Mouse (Mus musculus) hindbrain, embryonic 16.5 days (tissue): ENCODE results near the gene Itgal. TPM values are rescaled to one million over a fixed set of nuclear protein-coding genes. Genes with fewer than 3 reads are reported as not detected.
"Not testable (repeated sequence)": the region's sequence is repeated elsewhere in the genome, so short reads cannot be mapped to it uniquely, and the experiment has no call there.

Source experiments
- ATAC-seq: fragments of 200-750 bp; cut with Nextera tagmentation; 2 replicates; pipeline ENCODE4 v1.8.0; 2017; ENCODE audit warnings: moderate TSS enrichment, moderate library complexity
- H3K27ac ChIP-seq: fragments of 300-500 bp; sonication (generic); 2 replicates; pipeline ENCODE4 v1.5.1; 2014; ENCODE audit warnings: low read depth, mild to moderate bottlenecking, control low read depth, low read length, moderate library complexity
- H3K27me3 ChIP-seq: fragments of 300-500 bp; sonication (generic); replicated peaks from 2 replicates; pipeline ENCODE4 v1.6.1; 2014; ENCODE audit warnings: low read length; ENCODE audit not compliant: control insufficient read depth, insufficient read depth
- H3K36me3 ChIP-seq: fragments of 300-500 bp; sonication (generic); 2 replicates; pipeline ENCODE4 v1.6.1; 2014; ENCODE audit warnings: mild to moderate bottlenecking, low read length, moderate library complexity, mixed read lengths; ENCODE audit not compliant: control insufficient read depth, insufficient read depth
- H3K4me1 ChIP-seq: fragments of 300-500 bp; sonication (generic); 2 replicates; pipeline ENCODE4 v1.6.1; 2014; ENCODE audit warnings: low read depth, low read length; ENCODE audit not compliant: control insufficient read depth, insufficient read depth
- H3K4me2 ChIP-seq: fragments of 300-500 bp; sonication (generic); 2 replicates; pipeline ENCODE4 v1.6.1; 2014; ENCODE audit warnings: mild to moderate bottlenecking, low read length, control low read depth, moderate library complexity
- H3K4me3 ChIP-seq: fragments of 300-500 bp; sonication (generic); 2 replicates; pipeline ENCODE4 v1.5.1; 2014; ENCODE audit warnings: mild to moderate bottlenecking, low read length, control low read depth, moderate library complexity
- H3K9ac ChIP-seq: fragments of 300-500 bp; sonication (generic); 2 replicates; pipeline ENCODE4 v1.6.1; 2014; ENCODE audit warnings: low read depth, mild to moderate bottlenecking, control low read depth, low read length, moderate library complexity
- H3K9me3 ChIP-seq: fragments of 300-500 bp; sonication (generic); 2 replicates; pipeline ENCODE4 v1.6.1; 2014; ENCODE audit warnings: mild to moderate bottlenecking, low read length, moderate library complexity; ENCODE audit not compliant: control insufficient read depth
- WGBS: fragments of 180-500 bp; shearing (Covaris S2); extraction: QIAGEN DNeasy Blood & Tissue Kit; methylation state at CpG from one replicate; pipeline ENCODE4 v1.1.7; 2014; 5-methylcytosine and 5-hydroxymethylcytosine counted together
- polyA plus RNA-seq: library from polyadenylated mRNA; unstranded; fragments of >200 nt; fragmentation: Nextera tagmentation; extraction: Ambion mirVana; gene quantifications from 2 replicates; pipeline ENCODE4 v1.2.1, GENCODE M21; 2015

Gene Itgal
- polyA plus RNA-seq, 1 experiment from 2014 or later = 0.26 TPM

GRCm38 (mm10) chr7:127324944-127325343, 28.9 kb downstream of the Itgal start:
- Histone ChIP-seq H3K27ac (no peak overlapping the region), H3K36me3 (no peaks in the 10 kb centered on the region), H3K9ac (no peak overlapping the region), H3K9me3 (no peaks in the 10 kb centered on the region), H3K4me3 (no peak overlapping the region), H3K27me3 (no peaks in the 10 kb centered on the region), H3K4me2 (no peak overlapping the region), H3K4me1 (no peaks in the 10 kb centered on the region)
- WGBS = 87% methylated on average over 7 of the region's 7 CpGs
- no peak for ATAC-seq

GRCm38 (mm10) chr7:127325550-127325949, 29.5 kb downstream of the Itgal start:
- H3K4me1 ChIP-seq = no peaks in the 10 kb centered on the region
- no peak overlapping the region for H3K4me2 ChIP-seq
- H3K36me3 ChIP-seq = no peaks in the 10 kb centered on the region
- ATAC-seq = no peak
- H3K4me3 ChIP-seq = no peak overlapping the region
- H3K27me3 ChIP-seq = no peaks in the 10 kb centered on the region
- WGBS = 87% methylated on average over 8 of the region's 8 CpGs
- H3K9me3 ChIP-seq = no peaks in the 10 kb centered on the region
- H3K9ac ChIP-seq = no peak overlapping the region
- no peak overlapping the region for H3K27ac ChIP-seq

- no peak overlapping the region for H3K4me2 ChIP-seq
- no peak overlapping the region for H3K27ac ChIP-seq
- H3K9me3 ChIP-seq = no peaks in the 10 kb centered on the region
- no peak overlapping the region for H3K4me3 ChIP-seq
- H3K36me3 ChIP-seq = no peaks in the 10 kb centered on the region
- WGBS = 35% methylated on average over 2 of the region's 2 CpGs
- H3K27me3 ChIP-seq = no peaks in the 10 kb centered on the region
- no peak overlapping the region for H3K9ac ChIP-seq
- H3K4me1 ChIP-seq = no peaks in the 10 kb centered on the region
- ATAC-seq = peak; percentile 81
Measured at GRCm38 (mm10) chr7:127326685-127327084, 30.6 kb downstream of the Itgal start.

- no peak overlapping the region for H3K4me2 ChIP-seq
- WGBS = 84% methylated on average over 6 of the region's 6 CpGs
- no peak for ATAC-seq
Measured at GRCm38 (mm10) chr7:127333240-127333639, 37.2 kb downstream of the Itgal start.

GRCm38 (mm10) chr7:127335604-127336003, 39.5 kb downstream of the Itgal start:
- H3K27ac ChIP-seq = no peak overlapping the region
- H3K4me2 ChIP-seq = no peak overlapping the region
- no peaks in the 10 kb centered on the region for H3K36me3 ChIP-seq
- no peak overlapping the region for H3K9ac ChIP-seq
- no peaks in the 10 kb centered on the region for H3K9me3 ChIP-seq
- WGBS = 93% methylated on average over 4 of the region's 4 CpGs
- no peak overlapping the region for H3K4me3 ChIP-seq
- H3K27me3 ChIP-seq = no peaks in the 10 kb centered on the region
- no peaks in the 10 kb centered on the region for H3K4me1 ChIP-seq
- ATAC-seq = no peak

More at GRCm38 (mm10) chr7:127333240-127333639, 37.2 kb downstream of the Itgal start:
- Histone ChIP-seq H3K4me3 (no peak overlapping the region), H3K4me1 (no peaks in the 10 kb centered on the region), H3K9ac (no peak overlapping the region), H3K36me3 (no peaks in the 10 kb centered on the region), H3K27me3 (no peaks in the 10 kb centered on the region), H3K9me3 (no peaks in the 10 kb centered on the region), H3K27ac (no peak overlapping the region)

GRCm38 (mm10) chr7:127337636-127338035, 41.6 kb downstream of the Itgal start:
- ATAC-seq = no peak
- Histone ChIP-seq H3K9ac (no peak overlapping the region), H3K9me3 (no peaks in the 10 kb centered on the region), H3K4me1 (no peaks in the 10 kb centered on the region), H3K27ac (no peak overlapping the region), H3K4me3 (no peak overlapping the region), H3K27me3 (no peaks in the 10 kb centered on the region), H3K4me2 (no peak overlapping the region), H3K36me3 (peaks cover 2% of the 10 kb centered on the region; the same call in 1 of the 2 replicates)
- 81% methylated on average over 4 of the region's 4 CpGs for WGBS

GRCm38 (mm10) chr7:127341356-127341755, 45.3 kb downstream of the Itgal start:
- H3K4me2 ChIP-seq = no peak overlapping the region
- peaks cover 11% of the 10 kb centered on the region for H3K36me3 ChIP-seq
- ATAC-seq = no peak
- H3K4me3 ChIP-seq = no peak overlapping the region
- WGBS = 96% methylated on average over 8 of the region's 8 CpGs
- H3K9me3 ChIP-seq = no peaks in the 10 kb centered on the region
- no peak overlapping the region for H3K9ac ChIP-seq
- H3K27me3 ChIP-seq = no peaks in the 10 kb centered on the region
- no peak overlapping the region for H3K27ac ChIP-seq
- H3K4me1 ChIP-seq = peaks cover 13% of the 10 kb centered on the region

- Histone ChIP-seq H3K4me1 (peaks cover 17% of the 10 kb centered on the region), H3K36me3 (peaks cover 11% of the 10 kb centered on the region)
- H3K4me3 ChIP-seq, H3K4me2 ChIP-seq, H3K27ac ChIP-seq, H3K9ac ChIP-seq, ATAC-seq, H3K27me3 ChIP-seq, H3K9me3 ChIP-seq: not testable (repeated sequence)
- whole genome bisulfite sequencing = 91% methylated on average over 6 of the region's 6 CpGs
Measured at GRCm38 (mm10) chr7:127341861-127342260, 45.8 kb downstream of the Itgal start.

- H3K36me3 ChIP-seq = peaks cover 11% of the 10 kb centered on the region
- no peaks in the 10 kb centered on the region for H3K9me3 ChIP-seq
- H3K27me3 ChIP-seq = no peaks in the 10 kb centered on the region
- H3K4me1 ChIP-seq = peaks cover 20% of the 10 kb centered on the region
- no peak overlapping the region for H3K9ac ChIP-seq
- H3K4me2 ChIP-seq = no peak overlapping the region
- H3K4me3 ChIP-seq = no peak overlapping the region
- WGBS = 67% methylated on average over 4 of the region's 4 CpGs
- no peak for ATAC-seq
- no peak overlapping the region for H3K27ac ChIP-seq
Measured at GRCm38 (mm10) chr7:127342332-127342731, 46.3 kb downstream of the Itgal start.

- H3K9me3 ChIP-seq = no peaks in the 10 kb centered on the region
- no peak overlapping the region for H3K9ac ChIP-seq
- no peaks in the 10 kb centered on the region for H3K27me3 ChIP-seq
- H3K36me3 ChIP-seq = peaks cover 11% of the 10 kb centered on the region
- 91% methylated on average over 7 of the region's 7 CpGs for WGBS
- no peak overlapping the region for H3K27ac ChIP-seq
- H3K4me1 ChIP-seq = peaks cover 20% of the 10 kb centered on the region
- H3K4me2 ChIP-seq = no peak overlapping the region
- no peak for ATAC-seq
- no peak overlapping the region for H3K4me3 ChIP-seq
Measured at GRCm38 (mm10) chr7:127342888-127343287, 46.8 kb downstream of the Itgal start.
